Mouse (Mus musculus) kidney, embryonic 15.5 days (tissue): ENCODE results near the gene Adam12. TPM values are rescaled to one million over a fixed set of nuclear protein-coding genes. Genes with fewer than 3 reads are reported as not detected.

Experiments
- ATAC-seq: fragments of 200-750 bp; cut with Nextera tagmentation; replicated peaks from 2 replicates; pipeline ENCODE4 v1.8.0; 2017; ENCODE audit warnings: moderate TSS enrichment; ENCODE audit not compliant: low FRiP score
- H3K27ac ChIP-seq: fragments of 300-500 bp; sonication (generic); 2 replicates; pipeline ENCODE4 v1.5.1; 2015; ENCODE audit warnings: mild to moderate bottlenecking, inconsistent platforms
- H3K27me3 ChIP-seq: fragments of 300-500 bp; sonication (generic); 2 replicates; pipeline ENCODE4 v1.6.1; 2015; ENCODE audit warnings: inconsistent platforms
- H3K36me3 ChIP-seq: fragments of 300-500 bp; sonication (generic); 2 replicates; pipeline ENCODE4 v1.6.1; 2015; ENCODE audit warnings: inconsistent platforms
- H3K4me1 ChIP-seq: fragments of 300-500 bp; sonication (generic); 2 replicates; pipeline ENCODE4 v1.6.1; 2015; ENCODE audit warnings: inconsistent platforms
- H3K4me2 ChIP-seq: fragments of 300-500 bp; sonication (generic); 2 replicates; pipeline ENCODE4 v1.6.1; 2015; ENCODE audit warnings: moderate library complexity, mild to moderate bottlenecking, inconsistent platforms
- H3K4me3 ChIP-seq: fragments of 300-500 bp; sonication (generic); replicated peaks from 2 replicates; pipeline ENCODE4 v1.5.1; 2015; ENCODE audit warnings: mild to moderate bottlenecking, inconsistent platforms
- H3K9ac ChIP-seq: fragments of 300-500 bp; sonication (generic); 2 replicates; pipeline ENCODE4 v1.6.1; 2015; ENCODE audit warnings: mild to moderate bottlenecking, inconsistent platforms
- H3K9me3 ChIP-seq: fragments of 300-500 bp; sonication (generic); replicated peaks from 2 replicates; pipeline ENCODE4 v1.6.1; 2016; ENCODE audit warnings: inconsistent platforms
- WGBS: fragments of 180-500 bp; shearing (Covaris S2); methylation state at CpG from one replicate; pipeline ENCODE4 v1.1.7; 2015; ENCODE audit warnings: mixed read lengths; 5-methylcytosine and 5-hydroxymethylcytosine counted together
- polyA plus RNA-seq: library from polyadenylated mRNA; unstranded; fragments of >200 nt; fragmentation: Nextera tagmentation; extraction: Ambion mirVana; gene quantifications from 2 replicates; pipeline ENCODE4 v1.2.1, GENCODE M21; 2015

The Adam12 gene
- polyA plus RNA-seq, 1 experiment from 2014 or later = 6.8 TPM

GRCm38 (mm10) chr7:134223444-134224161, 8.3 kb downstream of the Adam12 start:
- H3K36me3 ChIP-seq = no peaks in the 10 kb centered on the region
- peaks cover 15% of the 10 kb centered on the region for H3K27me3 ChIP-seq
- H3K4me3 ChIP-seq = peak overlapping the region; percentile 62
- H3K4me2 ChIP-seq = peak overlapping the region; percentile 98
- H3K9ac ChIP-seq = no peak overlapping the region
- ATAC-seq = no peak
- peaks cover 37% of the 10 kb centered on the region for H3K4me1 ChIP-seq
- H3K9me3 ChIP-seq = no peaks in the 10 kb centered on the region
- 26% methylated on average over 16 of the region's 16 CpGs for WGBS
- H3K27ac ChIP-seq = no peak overlapping the region

GRCm38 (mm10) chr7:134207956-134208355, 24.0 kb downstream of the Adam12 start:
- no peaks in the 10 kb centered on the region for H3K4me1 ChIP-seq
- ATAC-seq = no peak
- no peaks in the 10 kb centered on the region for H3K36me3 ChIP-seq
- 66% methylated on average over 10 of the region's 10 CpGs for WGBS
- H3K4me2 ChIP-seq = no peak overlapping the region
- H3K27ac ChIP-seq = no peak overlapping the region
- no peaks in the 10 kb centered on the region for H3K27me3 ChIP-seq
- no peaks in the 10 kb centered on the region for H3K9me3 ChIP-seq
- no peak overlapping the region for H3K4me3 ChIP-seq
- no peak overlapping the region for H3K9ac ChIP-seq

GRCm38 (mm10) chr7:134193089-134193488, 38.9 kb downstream of the Adam12 start:
- H3K4me2 ChIP-seq = no peak overlapping the region
- H3K27me3 ChIP-seq = no peaks in the 10 kb centered on the region
- WGBS = 77% methylated on average over 3 of the region's 3 CpGs
- no peak overlapping the region for H3K9ac ChIP-seq
- 0 out of 2 replicates have a peak, but pooled peaks cover 4% of the 10 kb centered on the region for H3K4me1 ChIP-seq
- H3K4me3 ChIP-seq = no peak overlapping the region
- H3K9me3 ChIP-seq = no peaks in the 10 kb centered on the region
- no peaks in the 10 kb centered on the region for H3K36me3 ChIP-seq
- ATAC-seq = no peak
- no peak overlapping the region for H3K27ac ChIP-seq

DNA sequence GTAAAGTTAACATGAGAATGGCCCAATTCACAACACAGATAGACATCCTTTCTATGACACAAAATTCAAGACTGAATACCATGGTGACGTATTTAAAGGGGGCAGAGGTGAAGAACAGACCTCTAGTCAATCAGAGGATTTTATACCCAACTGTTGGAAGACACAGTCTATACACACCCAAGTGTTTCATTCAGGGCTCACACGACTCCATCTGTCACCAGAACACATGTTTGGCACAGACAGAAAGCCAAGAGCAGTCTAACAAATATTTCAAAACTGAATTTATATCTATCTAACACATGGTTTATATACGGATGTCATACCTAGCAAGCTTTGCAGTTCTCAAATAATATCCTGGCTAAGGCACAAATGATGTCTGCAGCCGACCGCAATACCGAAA, 41.8 kb downstream of the Adam12 start:
- no peaks in the 10 kb centered on the region for H3K27me3 ChIP-seq

GRCm38 (mm10) chr7:134188565-134188964, 43.4 kb downstream of the Adam12 start:
- no peak overlapping the region for H3K27ac ChIP-seq
- H3K36me3 ChIP-seq = no peaks in the 10 kb centered on the region; the same call in 1 of the 2 replicates
- H3K27me3 ChIP-seq = no peaks in the 10 kb centered on the region
- no peak overlapping the region for H3K4me2 ChIP-seq
- 80% methylated on average over 6 of the region's 6 CpGs for WGBS
- ATAC-seq = no peak
- 0 out of 2 replicates have a peak, but pooled peaks cover 4% of the 10 kb centered on the region for H3K4me1 ChIP-seq
- no peak overlapping the region for H3K9ac ChIP-seq
- H3K4me3 ChIP-seq = no peak overlapping the region
- no peaks in the 10 kb centered on the region for H3K9me3 ChIP-seq

More for the DNA sequence above, 41.8 kb downstream of the Adam12 start:
- H3K4me1 ChIP-seq = 0 out of 2 replicates have a peak, but pooled peaks cover 4% of the 10 kb centered on the region
- no peak overlapping the region for H3K9ac ChIP-seq
- no peak overlapping the region for H3K27ac ChIP-seq
- WGBS = 84% methylated on average over 6 of the region's 6 CpGs
- no peak for ATAC-seq
- no peak overlapping the region for H3K4me3 ChIP-seq
- no peak overlapping the region for H3K4me2 ChIP-seq
- no peaks in the 10 kb centered on the region; the same call in 1 of the 2 replicates for H3K36me3 ChIP-seq
- no peaks in the 10 kb centered on the region for H3K9me3 ChIP-seq

DNA sequence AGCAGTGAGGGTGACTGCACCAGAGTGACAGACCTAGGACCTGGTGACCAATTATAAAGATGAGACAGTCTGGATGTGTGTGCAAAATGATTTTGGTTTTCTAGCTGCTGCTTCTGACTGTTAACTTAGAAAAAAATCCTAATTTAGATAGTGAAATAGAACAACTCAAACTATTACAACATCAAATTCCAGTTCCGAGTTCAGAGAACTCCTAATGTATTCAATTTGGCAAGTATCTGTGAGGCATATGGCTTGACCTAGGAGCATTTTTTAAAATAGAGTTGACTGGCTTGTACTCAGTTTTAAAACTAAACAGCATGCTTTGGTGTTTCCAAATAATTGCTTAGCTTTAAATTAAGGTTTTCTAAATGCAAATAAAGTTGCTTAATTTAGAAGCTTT, 44.0 kb downstream of the Adam12 start:
- no peaks in the 10 kb centered on the region for H3K27me3 ChIP-seq
- WGBS = 60% methylated on average over 1 of the region's 1 CpGs
- no peak for ATAC-seq
- no peak overlapping the region for H3K4me2 ChIP-seq
- no peak overlapping the region for H3K27ac ChIP-seq
- no peak overlapping the region for H3K4me3 ChIP-seq
- no peak overlapping the region for H3K9ac ChIP-seq
- no peaks in the 10 kb centered on the region for H3K9me3 ChIP-seq
- no peaks in the 10 kb centered on the region; the same call in 1 of the 2 replicates for H3K36me3 ChIP-seq
- H3K4me1 ChIP-seq = 0 out of 2 replicates have a peak, but pooled peaks cover 4% of the 10 kb centered on the region

- Histone ChIP-seq H3K36me3 (no peaks in the 10 kb centered on the region; the same call in 1 of the 2 replicates), H3K27ac (no peak overlapping the region), H3K9ac (no peak overlapping the region), H3K4me2 (no peak overlapping the region), H3K4me3 (no peak overlapping the region), H3K9me3 (no peaks in the 10 kb centered on the region), H3K4me1 (0 out of 2 replicates have a peak, but pooled peaks cover 4% of the 10 kb centered on the region), H3K27me3 (no peaks in the 10 kb centered on the region)
- 86% methylated on average over 10 of the region's 10 CpGs for WGBS
- ATAC-seq = no peak
Measured at GRCm38 (mm10) chr7:134186497-134186896, 45.4 kb downstream of the Adam12 start.

DNA sequence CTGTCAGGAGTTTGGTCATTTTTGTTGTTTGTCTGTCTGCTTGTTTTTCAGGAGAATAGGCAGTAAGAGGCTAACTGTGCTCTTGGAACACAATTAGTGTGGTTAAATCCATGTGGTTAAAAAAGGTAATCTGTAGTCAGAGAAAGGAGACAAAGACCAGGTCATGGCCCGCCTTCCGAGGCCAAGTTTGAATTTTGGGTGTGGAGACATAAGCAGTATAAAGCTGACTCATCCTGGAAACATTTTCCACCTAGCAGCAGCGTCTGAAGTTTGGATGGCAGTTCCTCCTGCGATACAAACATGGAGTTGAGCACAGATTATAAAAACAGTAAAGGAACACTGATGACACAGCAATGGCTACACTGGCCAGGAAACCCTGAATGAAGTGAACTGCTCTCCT, 46.2 kb downstream of the Adam12 start:
- Histone ChIP-seq H3K4me1 (0 out of 2 replicates have a peak, but pooled peaks cover 4% of the 10 kb centered on the region), H3K9ac (no peak overlapping the region), H3K4me2 (no peak overlapping the region), H3K27ac (no peak overlapping the region), H3K4me3 (no peak overlapping the region), H3K36me3 (no peaks in the 10 kb centered on the region; the same call in 1 of the 2 replicates), H3K27me3 (no peaks in the 10 kb centered on the region), H3K9me3 (no peaks in the 10 kb centered on the region)
- no peak for ATAC-seq
- 92% methylated on average over 4 of the region's 4 CpGs for WGBS

- Histone ChIP-seq H3K9me3 (no peaks in the 10 kb centered on the region), H3K27ac (no peak overlapping the region), H3K4me1 (no peaks in the 10 kb centered on the region), H3K9ac (no peak overlapping the region), H3K27me3 (no peaks in the 10 kb centered on the region), H3K4me3 (no peak overlapping the region), H3K4me2 (no peak overlapping the region), H3K36me3 (no peaks in the 10 kb centered on the region; the same call in 1 of the 2 replicates)
- no peak for ATAC-seq
- WGBS = 79% methylated on average over 1 of the region's 1 CpGs
Measured at GRCm38 (mm10) chr7:134181717-134182116, 50.2 kb downstream of the Adam12 start.

GRCm38 (mm10) chr7:134181056-134181455, 50.9 kb downstream of the Adam12 start:
- Histone ChIP-seq H3K9me3 (no peaks in the 10 kb centered on the region), H3K36me3 (no peaks in the 10 kb centered on the region; the same call in 1 of the 2 replicates), H3K4me3 (no peak overlapping the region), H3K27me3 (no peaks in the 10 kb centered on the region), H3K4me2 (no peak overlapping the region), H3K27ac (no peak overlapping the region), H3K4me1 (no peaks in the 10 kb centered on the region), H3K9ac (no peak overlapping the region)
- WGBS = 86% methylated on average over 1 of the region's 1 CpGs
- no peak for ATAC-seq

- Histone ChIP-seq H3K27ac (no peak overlapping the region), H3K4me2 (no peak overlapping the region), H3K9ac (no peak overlapping the region), H3K9me3 (no peaks in the 10 kb centered on the region), H3K27me3 (no peaks in the 10 kb centered on the region), H3K4me3 (no peak overlapping the region), H3K4me1 (no peaks in the 10 kb centered on the region), H3K36me3 (no peaks in the 10 kb centered on the region)
- ATAC-seq = no peak
- WGBS = 69% methylated on average over 2 of the region's 2 CpGs
Measured at GRCm38 (mm10) chr7:134177051-134177450, 54.9 kb downstream of the Adam12 start.

DNA sequence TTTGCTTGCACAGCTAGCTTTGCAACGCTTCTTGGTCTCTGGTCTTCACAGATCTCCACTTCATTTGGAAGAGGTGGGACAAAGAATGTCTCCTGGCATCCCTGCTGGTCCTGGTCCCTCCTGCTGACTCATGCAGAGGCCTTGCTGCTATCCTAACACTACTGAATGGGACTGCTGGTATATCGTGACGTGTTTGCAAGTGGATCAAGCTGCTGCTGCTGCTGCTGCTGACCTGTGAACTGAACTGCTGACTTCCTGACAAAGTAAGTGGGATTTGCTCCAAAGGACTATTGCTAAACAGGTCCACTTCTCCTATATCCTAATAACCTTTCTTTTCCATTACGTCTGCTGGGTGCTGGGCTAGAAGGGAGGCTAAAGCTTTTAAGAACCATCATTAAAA, 56.7 kb downstream of the Adam12 start:
- no peak for ATAC-seq
- H3K4me1 ChIP-seq = no peaks in the 10 kb centered on the region
- no peak overlapping the region for H3K4me3 ChIP-seq
- H3K9ac ChIP-seq = no peak overlapping the region
- no peak overlapping the region for H3K4me2 ChIP-seq
- no peak overlapping the region for H3K27ac ChIP-seq
- no peaks in the 10 kb centered on the region for H3K27me3 ChIP-seq
- H3K36me3 ChIP-seq = no peaks in the 10 kb centered on the region
- H3K9me3 ChIP-seq = no peaks in the 10 kb centered on the region
- 86% methylated on average over 4 of the region's 4 CpGs for WGBS
